19 mouse cellular contexts compared by ENCODE assay signal in genomic region chr14:101846097-101846882, GRCm38 (mm10).
A peak's percentile ranks its signal among the peaks of the same experiment; 100 is the strongest.
DNase-seq lines count a peak whose midpoint lies in the region; ATAC-seq and TF ChIP-seq lines count a peak whose summit lies in the region.
"Had no signal": no experiment of that assay in that cellular context is flagged by ENCODE, and none has a peak within 500 bp of the region (broad histone marks: within the 10 kb centered on the region; RNA-seq: fewer than 3 reads in every experiment).

No protein-coding gene starts in this region.

- H3K27me3 ChIP-seq in heart, embryonic 14.5 days (ENCODE audit: control insufficient read depth, insufficient read depth, low read length): no peaks in the 10 kb centered on the region
- no peaks in the 10 kb centered on the region for H3K27me3 ChIP-seq in intestine, postnatal 0 days (replicated peaks; ENCODE audit: control insufficient read depth, insufficient read depth, low read length)
- no peaks in the 10 kb centered on the region for H3K27me3 ChIP-seq in forebrain, embryonic 10.5 days (ENCODE audit: poor library complexity, severe bottlenecking)
- H3K27me3 ChIP-seq: hindbrain, embryonic 13.5 days had no signal

- no peak for TF ChIP-seq CTCF in intestine, postnatal 0 days (IDR thresholded peaks at IDR 0.05; ENCODE audit: low read depth)

- peak overlapping the region; percentile 62 to 83 for H3K27ac ChIP-seq in heart, embryonic 14.5 days (replicated peaks in 1 of 2; ENCODE audit: control insufficient read depth in 1 of 2, insufficient read depth in 1 of 2, low read depth in 2 of 2, low read length in 2 of 2)
- H3K27ac ChIP-seq in intestine, postnatal 0 days (ENCODE audit: low read depth, low read length): peak overlapping the region; percentile 64
- H3K27ac ChIP-seq in forebrain, embryonic 10.5 days: no peak overlapping the region
- H3K27ac ChIP-seq: hindbrain, embryonic 13.5 days; midbrain, embryonic 10.5 days had no signal

- H3K9me3 ChIP-seq in heart, embryonic 14.5 days (ENCODE audit: control insufficient read depth, low read length): 0 out of 2 replicates have a peak, but pooled peaks cover 2% of the 10 kb centered on the region
- no peaks in the 10 kb centered on the region for H3K9me3 ChIP-seq in intestine, postnatal 0 days (ENCODE audit: control insufficient read depth)
- no peaks in the 10 kb centered on the region; the same call in 1 of the 2 replicates for H3K9me3 ChIP-seq in forebrain, embryonic 10.5 days
- H3K9me3 ChIP-seq: hindbrain, embryonic 13.5 days; midbrain, embryonic 10.5 days had no signal

- H3K9ac ChIP-seq in heart, embryonic 14.5 days (ENCODE audit: low read length): peak overlapping the region; percentile 45; the same call in 1 of the 2 replicates
- no peak overlapping the region for H3K9ac ChIP-seq in intestine, postnatal 0 days (ENCODE audit: low read depth, low read length)
- H3K9ac ChIP-seq: forebrain, postnatal 0 days; hindbrain, embryonic 13.5 days had no signal

- peak overlapping the region; percentile 31 for H3K4me2 ChIP-seq in heart, embryonic 14.5 days (ENCODE audit: low read length)
- no peak overlapping the region for H3K4me2 ChIP-seq in intestine, postnatal 0 days (replicated peaks; ENCODE audit: low read depth)
- H3K4me2 ChIP-seq: hindbrain, embryonic 13.5 days had no signal

- H3K36me3 ChIP-seq in heart, embryonic 14.5 days (ENCODE audit: control insufficient read depth, insufficient read depth, low read length): no peaks in the 10 kb centered on the region
- no peaks in the 10 kb centered on the region; the same call in 1 of the 2 replicates for H3K36me3 ChIP-seq in intestine, postnatal 0 days (ENCODE audit: control insufficient read depth, insufficient read depth)
- no peaks in the 10 kb centered on the region for H3K36me3 ChIP-seq in forebrain, embryonic 10.5 days (replicated peaks)
- H3K36me3 ChIP-seq: hindbrain, embryonic 13.5 days; midbrain, embryonic 10.5 days had no signal

- H3K4me3 ChIP-seq in heart, embryonic 14.5 days (ENCODE audit: control insufficient read depth in 1 of 2, insufficient read depth in 1 of 2, low read depth in 1 of 2, low read length in 2 of 2): no peak overlapping the region
- no peak overlapping the region for H3K4me3 ChIP-seq in intestine, postnatal 0 days (ENCODE audit: low read depth, low read length)
- H3K4me3 ChIP-seq in forebrain, embryonic 10.5 days: no peak overlapping the region
- H3K4me3 ChIP-seq: erythroblast, embryonic 14.5 days; hindbrain, embryonic 13.5 days; midbrain, embryonic 10.5 days had no signal

- WGBS in heart, embryonic 14.5 days: 23% methylated on average over 8 of the region's 8 CpGs
- WGBS in intestine, postnatal 0 days: 36% methylated on average over 8 of the region's 8 CpGs
- WGBS in forebrain, embryonic 10.5 days: 76% methylated on average over 8 of the region's 8 CpGs

- peaks cover 30 to 49% of the 10 kb centered on the region in 2 experiments for H3K4me1 ChIP-seq in heart, embryonic 14.5 days (ENCODE audit: control insufficient read depth in 2 of 2, insufficient read depth in 2 of 2, low read length in 2 of 2)
- peaks cover 7% of the 10 kb centered on the region for H3K4me1 ChIP-seq in intestine, postnatal 0 days (replicated peaks; ENCODE audit: control insufficient read depth, insufficient read depth, low read length)
- H3K4me1 ChIP-seq in forebrain, embryonic 10.5 days: no peaks in the 10 kb centered on the region
- H3K4me1 ChIP-seq: hindbrain, embryonic 13.5 days had no signal

- ATAC-seq in heart, embryonic 14.5 days (ENCODE audit: insufficient number of reproducible peaks, insufficient read depth, low FRiP score, low read depth): no peak
- peak; percentile 75 for ATAC-seq in erythroid progenitor cell, adult 5-6 weeks (replicated peaks; ENCODE audit: low FRiP score, poor library complexity, severe bottlenecking)
- no peak for ATAC-seq in intestine, postnatal 0 days
- ATAC-seq in megakaryocyte progenitor cell, adult 5-6 weeks (replicated peaks; ENCODE audit: poor library complexity): peak; percentile 59
- ATAC-seq in CD4-positive, CD25-positive, alpha-beta regulatory T cell, adult 4 months: no peak
- ATAC-seq: forebrain, postnatal 0 days had no signal

- DNase-seq in heart, adult 9 months (ENCODE audit: low spot score in 2 of 2): no peak
- no peak for DNase-seq in kidney, adult 8-10 months
- DNase-seq in forebrain, embryonic 10.5 days (ENCODE audit: extremely low spot score, low spot score): no peak
- DNase-seq: adrenal gland, adult 8-10 months; cerebellum, adult 9-11 months; forebrain, postnatal 0 days; gastrocnemius, postnatal 36 days; kidney, adult 11 months; kidney, postnatal 4 days; layer of hippocampus, postnatal 36 days; thymus, postnatal 25 days had no signal

Comparison
In these comparisons a context has a peak if more than half of its experiments do, and no peak if none do; other contexts are left out.
1. ATAC-seq: peak in erythroid progenitor cell, adult 5-6 weeks (single experiment) and megakaryocyte progenitor cell, adult 5-6 weeks (single experiment); none in heart, embryonic 14.5 days (single experiment), intestine, postnatal 0 days (single experiment) and CD4-positive, CD25-positive, alpha-beta regulatory T cell, adult 4 months (single experiment).